Mouse (Mus musculus) brain, embryonic 14.5 days (tissue): ENCODE data around the gene Atxn7.

Experiments used
- CTCF ChIP-seq: fragments of 200-500 bp; IDR thresholded peaks from 2 replicates; pipeline ENCODE4 v1.5.1; 2012; ENCODE audit warnings: inconsistent platforms, mild to moderate bottlenecking, moderate library complexity, borderline replicate concordance; ENCODE audit not compliant: insufficient read depth, insufficient read length; ENCODE audit errors: extremely low read depth
- POLR2A ChIP-seq: fragments of 200-500 bp; IDR thresholded peaks from 2 replicates; pipeline ENCODE4 v1.6.1; 2012; ENCODE audit warnings: mild to moderate bottlenecking, inconsistent platforms, borderline replicate concordance; ENCODE audit not compliant: poor library complexity, insufficient read depth, insufficient read length, severe bottlenecking; ENCODE audit errors: extremely low read depth

DNA sequence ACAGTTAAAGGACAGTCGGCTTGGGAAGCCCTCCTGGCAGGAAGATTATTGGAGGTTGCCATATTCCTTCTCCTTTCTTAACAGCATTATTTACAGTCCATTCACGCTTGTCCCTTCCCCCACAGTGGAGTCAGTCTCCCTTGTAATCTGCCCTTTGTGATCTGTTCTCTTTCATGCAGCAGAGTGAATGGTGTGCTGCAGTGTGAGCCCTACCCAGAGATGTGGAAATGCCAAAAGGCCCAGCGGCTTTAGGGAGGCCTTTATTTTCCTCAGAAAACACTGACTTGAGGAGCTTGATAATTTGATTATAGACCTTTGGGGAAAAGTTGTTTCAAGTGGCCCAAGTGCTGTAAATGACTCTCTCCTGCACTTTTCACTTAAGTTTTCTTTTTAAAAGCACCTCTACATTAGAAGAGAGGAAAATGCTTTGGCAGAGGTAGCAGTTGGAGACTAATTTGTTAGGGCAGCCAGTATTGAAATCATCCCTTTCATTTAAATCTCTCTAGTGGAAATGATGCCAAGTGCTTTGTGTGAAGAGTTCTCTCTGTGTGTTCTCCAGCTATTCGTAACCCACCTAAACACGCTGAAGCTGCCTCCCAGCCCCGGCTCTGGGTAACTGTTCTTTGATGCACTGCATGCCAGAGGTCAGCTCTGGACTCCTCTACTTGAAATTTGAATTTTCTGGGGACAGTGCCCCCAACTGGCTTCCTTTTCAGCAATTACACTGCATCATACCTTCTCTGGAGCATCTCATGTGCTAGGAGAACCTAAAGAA is 109.5 kb downstream of the Atxn7 start:
- no peak for TF ChIP-seq POLR2A
- no peak for TF ChIP-seq CTCF
